Mouse (Mus musculus): ENCODE measurements around the gene Runx3.
A peak's percentile ranks its signal among the peaks of the same experiment; 100 is the strongest.
"Not testable (repeated sequence)": the region's sequence is repeated elsewhere in the genome, so short reads cannot be mapped to it uniquely, and the experiment has no call there.

Gene Runx3

DNA sequence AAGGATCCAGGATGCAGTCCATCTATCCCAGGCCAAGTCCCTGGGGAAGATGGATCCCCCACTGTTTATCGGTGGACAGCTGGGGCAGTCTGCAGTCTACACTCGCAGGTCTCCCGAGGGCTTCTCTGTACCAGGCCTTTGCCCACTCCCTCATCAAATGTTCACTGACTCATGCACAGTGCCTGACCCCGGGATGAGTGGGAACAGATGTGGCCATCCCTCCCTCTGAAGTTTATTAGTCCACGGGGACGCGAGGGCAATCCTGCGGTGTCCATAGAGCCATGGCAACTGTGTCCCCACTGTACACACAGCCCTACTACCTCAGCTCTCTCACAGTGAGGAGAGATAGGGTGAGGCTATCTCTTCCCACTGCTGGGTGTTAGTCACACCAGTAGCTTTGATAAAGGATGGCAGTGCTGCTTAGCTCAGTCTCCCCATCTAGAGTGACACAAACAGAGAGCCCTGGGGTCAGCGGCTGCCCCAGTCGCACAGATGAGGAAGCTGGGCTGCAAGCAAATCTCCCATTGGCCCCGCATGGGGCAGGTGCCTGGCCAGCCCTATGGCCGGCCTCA is 50.9 kb downstream of the Runx3 start:
- DNase-seq (ENCODE audit: low spot score in 2 of 2), result no peak

DNA sequence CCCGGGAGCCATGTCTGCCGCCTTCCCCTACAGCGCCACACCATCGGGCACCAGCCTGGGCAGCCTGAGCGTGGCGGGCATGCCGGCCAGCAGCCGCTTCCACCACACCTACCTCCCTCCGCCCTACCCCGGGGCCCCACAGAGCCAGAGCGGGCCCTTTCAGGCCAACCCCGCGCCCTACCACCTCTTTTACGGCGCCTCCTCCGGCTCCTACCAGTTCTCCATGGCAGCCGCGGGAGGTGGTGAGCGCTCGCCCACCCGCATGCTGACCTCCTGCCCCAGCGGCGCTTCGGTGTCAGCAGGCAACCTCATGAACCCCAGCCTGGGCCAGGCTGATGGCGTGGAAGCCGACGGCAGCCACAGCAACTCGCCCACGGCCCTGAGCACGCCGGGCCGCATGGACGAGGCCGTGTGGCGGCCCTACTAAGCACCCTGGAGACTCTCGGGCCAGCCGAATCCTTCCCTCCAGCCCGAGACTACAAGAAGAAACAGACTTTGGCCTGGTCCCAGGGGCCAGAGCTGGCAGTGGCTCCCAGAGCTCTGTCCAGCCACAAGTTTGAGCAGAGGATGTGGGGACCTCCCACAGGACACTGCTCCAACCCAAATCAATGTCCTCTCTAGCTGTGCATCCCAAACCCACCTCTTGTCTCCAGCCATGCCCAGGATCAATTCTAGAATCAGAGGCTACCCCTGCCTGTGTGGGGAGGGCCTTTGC is 55.1 kb downstream of the Runx3 start:
- DNase-seq (ENCODE audit: low spot score in 2 of 2), result no peak

DNA sequence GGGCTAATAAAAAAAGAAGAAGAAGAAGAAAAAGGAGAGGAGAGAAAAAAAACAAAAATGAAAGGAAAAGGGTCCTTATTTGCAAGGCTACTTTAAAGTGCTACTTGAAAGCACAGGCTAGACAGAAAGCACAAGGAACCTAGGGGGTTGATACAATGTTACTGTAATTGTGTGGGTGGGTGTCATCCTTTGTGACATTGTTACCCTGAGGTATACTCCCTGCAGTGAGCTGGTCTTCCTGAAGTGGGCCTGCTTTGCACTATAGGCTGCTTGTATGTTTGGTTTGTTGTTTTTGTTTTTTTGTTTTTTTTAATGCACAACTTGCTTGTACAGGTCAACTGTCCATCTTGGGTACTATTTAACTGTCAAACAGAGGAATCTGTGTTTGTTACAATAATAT is 57.1 kb downstream of the Runx3 start:
- no peak for DNase-seq (ENCODE audit: low spot score in 2 of 2)

DNA sequence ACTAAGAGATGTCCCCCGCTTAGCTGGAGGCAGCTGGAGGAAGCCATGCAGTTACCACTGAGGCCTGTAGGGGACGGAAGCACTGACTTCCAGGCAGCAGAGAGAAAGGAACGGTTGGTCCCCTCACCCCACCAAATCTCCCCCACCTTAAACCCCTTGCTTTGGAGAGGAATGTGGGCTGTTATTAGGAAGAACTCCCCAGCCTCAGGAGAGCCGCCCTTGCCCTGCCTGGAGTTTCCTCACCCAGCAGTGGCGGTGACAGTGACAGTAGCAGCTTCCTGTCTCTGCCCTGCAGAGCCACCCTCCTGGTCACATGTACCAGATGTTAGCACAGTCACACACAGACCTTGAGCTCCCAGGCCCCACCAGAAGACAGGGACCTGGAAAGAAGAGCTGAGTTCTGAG is 58.6 kb downstream of the Runx3 start:
- DNase-seq (ENCODE audit: low spot score in 2 of 2), result peak; percentile 46 to 47

DNA sequence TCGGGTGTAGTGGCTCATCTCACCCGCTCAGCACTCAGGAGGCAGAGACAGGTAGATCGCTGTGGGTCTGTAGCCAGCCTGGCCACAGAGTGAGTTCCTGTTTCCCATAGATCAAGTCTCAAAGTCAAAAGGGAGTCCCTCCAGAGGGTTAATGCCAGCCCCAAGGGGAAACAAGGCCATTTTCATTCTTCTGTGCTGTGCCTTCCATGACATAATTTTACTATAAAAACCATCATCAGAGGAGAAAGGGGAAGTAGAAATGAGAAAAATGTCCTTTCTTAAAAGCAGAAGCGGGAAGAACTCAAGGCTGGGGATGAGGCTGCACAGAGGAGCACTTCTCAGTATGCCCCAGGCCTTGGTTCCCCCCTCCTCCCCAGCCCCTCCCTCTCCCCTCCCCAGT is 61.4 kb downstream of the Runx3 start:
- peak; percentile 43 to 50 for DNase-seq (ENCODE audit: low spot score in 2 of 2)

DNA sequence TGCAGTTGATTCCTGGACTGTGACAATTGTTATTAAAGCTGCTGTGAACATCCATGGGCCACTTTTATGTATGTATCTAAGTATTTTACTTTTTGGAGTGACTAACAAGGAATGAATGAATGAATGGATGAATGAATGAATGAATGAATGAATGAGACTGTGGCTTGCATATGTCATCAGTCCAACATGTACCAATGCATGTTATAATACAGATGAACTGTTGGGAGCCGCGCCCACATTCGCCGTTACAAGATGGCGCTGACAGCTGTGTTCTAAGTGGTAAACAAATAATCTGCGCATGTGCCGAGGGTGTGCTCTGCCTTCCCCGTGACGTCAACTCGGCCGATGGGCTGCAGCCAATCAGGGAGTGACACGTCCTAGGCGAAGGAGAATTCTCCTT is 63.8 kb downstream of the Runx3 start:
- DNase-seq (ENCODE audit: low spot score in 2 of 2), result not testable (repeated sequence)

DNA sequence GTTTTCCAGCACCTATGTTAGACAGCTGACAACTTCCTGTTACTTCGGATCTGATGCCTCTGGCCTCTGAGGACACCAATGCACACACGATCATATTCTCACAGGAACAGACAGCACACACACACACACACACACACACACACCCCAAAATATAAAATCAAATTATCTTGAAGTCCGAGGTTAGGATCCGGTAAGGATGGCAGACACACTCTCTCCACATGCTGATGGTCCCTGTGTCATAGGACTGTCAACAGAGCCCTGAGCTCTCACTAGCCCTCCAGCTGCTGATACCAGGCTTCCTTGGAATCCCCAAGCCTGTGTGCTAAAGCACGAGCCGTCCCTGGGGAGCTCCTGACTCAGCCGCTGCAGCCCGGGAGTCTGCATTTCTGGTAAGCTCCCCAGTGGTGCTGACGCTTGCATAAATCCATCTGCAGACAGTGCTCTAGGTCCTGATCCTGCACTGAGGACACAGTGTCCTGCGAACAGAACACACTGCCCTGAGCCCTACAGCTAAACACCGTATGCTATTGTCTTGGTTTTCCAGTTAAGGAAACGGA is 69.1 kb downstream of the Runx3 start:
- DNase-seq (ENCODE audit: low spot score in 2 of 2), result no peak

DNA sequence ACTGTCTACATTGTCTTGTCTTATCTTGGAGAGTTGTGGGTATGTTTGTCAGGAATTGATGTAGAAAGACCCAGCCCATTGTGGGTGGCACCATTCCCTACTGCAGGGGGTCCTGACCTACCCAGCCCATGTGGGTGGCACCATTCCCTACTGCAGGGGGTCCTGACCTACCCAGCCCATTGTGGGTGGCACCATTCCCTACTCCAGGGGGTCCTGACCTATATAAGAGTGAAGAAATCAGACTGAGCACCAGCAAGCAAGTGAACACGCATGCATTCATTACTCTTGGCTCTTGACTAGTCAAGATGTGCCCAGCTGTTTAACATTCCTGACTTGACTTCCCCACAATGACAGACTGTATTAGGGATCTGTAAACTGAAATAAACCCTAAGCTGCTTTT is 69.9 kb downstream of the Runx3 start:
- DNase-seq (ENCODE audit: low spot score in 2 of 2), result no peak

DNA sequence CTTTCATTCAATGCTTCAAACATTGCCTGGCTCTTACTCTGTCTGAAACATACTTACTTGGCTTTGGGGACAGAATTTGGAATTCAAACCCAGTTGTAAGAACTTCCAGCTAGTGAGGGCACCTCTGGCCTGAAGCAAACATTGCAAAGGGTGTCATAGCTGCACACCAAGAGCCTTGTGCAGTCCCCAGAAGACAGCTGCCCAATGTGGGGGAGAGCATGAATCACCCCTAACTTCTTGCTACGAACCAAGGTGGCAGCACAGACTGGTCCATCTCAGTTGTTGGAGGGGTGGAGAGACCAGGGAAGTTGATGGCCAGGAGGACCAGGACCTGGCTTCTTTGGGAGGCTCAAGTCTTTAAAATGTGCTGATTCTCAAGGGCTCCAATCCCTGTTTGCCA is 70.7 kb downstream of the Runx3 start:
- no peak for DNase-seq (ENCODE audit: low spot score in 2 of 2)

DNA sequence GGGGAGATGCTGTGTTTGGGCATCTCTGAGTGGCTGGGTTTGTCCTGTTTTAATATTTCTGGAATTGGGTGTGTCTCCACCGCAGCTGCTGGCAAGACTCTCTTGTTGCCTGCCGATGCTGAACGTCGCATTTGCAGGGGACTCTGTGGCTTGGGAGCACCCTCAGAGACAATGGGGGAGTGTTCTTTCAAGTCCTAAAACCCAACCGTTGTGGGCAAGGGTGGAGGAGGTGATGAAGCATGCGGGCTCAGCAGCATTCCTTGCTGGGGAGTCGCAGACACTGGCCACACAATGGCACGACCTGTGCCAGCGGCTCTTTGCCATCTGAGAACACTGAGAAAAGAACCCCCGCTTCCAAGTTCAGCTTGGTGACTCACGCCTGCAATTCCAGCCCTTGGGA is 71.2 kb downstream of the Runx3 start:
- DNase-seq (ENCODE audit: low spot score in 2 of 2), result no peak

DNA sequence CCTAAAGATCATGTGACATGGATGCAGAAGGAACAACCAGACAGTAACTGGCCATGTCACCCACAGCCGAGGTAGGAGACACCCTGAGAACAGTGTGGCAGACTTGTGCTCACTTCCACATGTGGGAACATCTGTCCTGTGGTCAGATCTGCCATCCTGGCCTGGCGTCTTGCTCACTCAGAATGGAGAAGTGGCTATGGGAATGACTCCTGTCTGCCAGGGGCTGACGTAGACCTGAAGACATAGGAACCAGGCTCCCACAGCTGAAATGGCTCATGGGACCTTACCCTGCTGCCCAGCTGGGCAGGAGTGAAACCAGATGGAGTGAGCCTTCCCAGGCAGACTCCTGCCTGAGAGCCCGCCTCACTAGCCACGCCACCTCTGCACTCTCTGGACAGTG is 72.4 kb downstream of the Runx3 start:
- DNase-seq (ENCODE audit: low spot score in 2 of 2), result no peak

DNA sequence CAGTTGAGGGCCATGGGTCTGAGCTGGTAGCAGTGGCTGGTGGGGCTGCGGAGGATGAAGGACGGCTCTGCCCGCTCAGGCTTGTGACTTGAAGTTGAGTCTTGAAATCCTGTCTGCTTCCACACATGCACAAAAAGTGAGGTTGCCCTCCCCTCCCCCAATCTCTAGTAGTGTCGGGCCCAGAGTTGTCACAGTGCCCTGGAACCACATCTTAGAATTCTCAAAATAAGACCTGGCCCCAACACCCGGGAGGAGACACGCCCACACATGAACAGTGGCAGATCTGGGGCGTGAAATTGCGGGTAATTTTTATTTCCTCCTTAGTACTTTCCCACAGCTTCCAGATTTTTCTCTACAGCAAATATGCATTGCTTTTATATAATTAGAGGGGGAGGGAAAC is 77.4 kb downstream of the Runx3 start:
- DNase-seq (ENCODE audit: low spot score in 2 of 2), result no peak

DNA sequence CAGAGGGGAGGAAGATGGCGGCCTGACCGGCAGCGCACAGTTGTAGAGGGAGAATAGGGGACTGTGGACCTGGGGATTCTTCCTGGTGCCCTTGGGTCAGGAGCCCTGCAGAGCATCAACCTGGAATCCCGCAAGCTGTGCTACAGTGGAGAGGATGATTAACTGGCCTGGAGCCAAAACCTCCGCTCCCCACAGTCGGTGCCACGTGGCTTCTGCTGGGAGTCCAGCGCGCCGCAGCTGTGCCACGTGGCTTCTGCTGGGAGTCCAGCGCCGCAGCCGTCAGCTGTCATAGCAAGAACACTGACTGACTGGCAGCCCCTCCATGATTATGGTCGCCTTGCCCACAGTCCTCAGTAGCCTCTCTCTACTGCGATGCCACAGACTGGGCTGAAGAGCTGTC is 81.3 kb downstream of the Runx3 start:
- DNase-seq (ENCODE audit: low spot score in 2 of 2), result no peak

DNA sequence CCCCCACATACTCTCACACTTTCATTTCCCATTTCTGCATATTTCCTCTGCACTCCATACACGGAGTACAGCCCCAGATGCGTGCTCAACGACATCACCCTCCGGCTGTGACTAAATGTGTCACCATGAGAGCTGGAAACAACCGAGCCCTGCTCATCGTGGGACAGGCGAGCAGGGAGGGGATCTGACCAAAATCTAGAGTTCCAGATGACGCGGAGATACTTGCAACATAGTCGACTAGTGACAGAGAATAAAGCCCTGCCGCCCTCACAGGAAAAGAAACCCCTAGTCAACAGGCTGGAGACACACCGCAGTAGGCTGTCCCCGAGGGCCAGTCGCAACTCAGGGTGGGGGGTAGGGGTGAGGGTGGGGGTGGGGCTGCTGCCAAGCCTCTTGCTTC is 82.8 kb downstream of the Runx3 start:
- DNase-seq (ENCODE audit: low spot score in 2 of 2), result peak; percentile 71 to 78

DNA sequence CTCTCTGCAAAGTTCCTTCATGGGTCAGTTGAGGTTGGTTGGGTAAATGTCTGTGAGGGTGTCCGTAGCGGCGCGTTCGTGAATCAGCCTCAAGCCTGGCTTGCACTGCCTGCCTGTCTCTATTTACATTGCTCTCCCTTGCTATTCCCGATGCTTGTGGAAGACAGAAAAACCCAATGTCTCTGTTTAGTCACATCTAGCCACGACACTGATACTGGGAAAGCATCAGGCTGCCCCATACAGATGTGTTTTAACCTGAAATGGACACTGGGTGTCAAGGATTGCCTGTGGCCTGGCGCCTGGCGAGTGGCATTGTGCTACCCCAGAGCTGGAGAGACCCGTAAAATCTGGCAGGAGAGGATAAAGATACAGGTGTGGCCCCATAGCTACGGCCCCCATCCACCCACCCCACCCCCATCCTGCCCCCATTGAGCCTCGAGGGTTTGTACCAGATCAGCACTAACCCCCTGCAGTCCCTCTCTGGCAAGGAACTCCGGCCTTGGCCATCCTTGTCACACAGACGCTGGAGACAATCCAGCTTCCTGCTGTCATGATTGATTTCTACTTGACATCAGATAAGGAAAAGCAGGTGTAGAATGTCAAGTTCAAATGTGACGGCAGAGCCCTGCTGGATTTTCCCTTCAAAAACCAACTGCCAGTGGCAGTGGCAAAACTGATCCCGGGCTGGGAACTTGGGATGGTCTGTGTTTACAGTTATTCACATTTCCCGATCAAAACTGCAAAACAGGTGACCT is 83.5 kb downstream of the Runx3 start:
- no peak for DNase-seq (ENCODE audit: low spot score in 2 of 2)

DNA sequence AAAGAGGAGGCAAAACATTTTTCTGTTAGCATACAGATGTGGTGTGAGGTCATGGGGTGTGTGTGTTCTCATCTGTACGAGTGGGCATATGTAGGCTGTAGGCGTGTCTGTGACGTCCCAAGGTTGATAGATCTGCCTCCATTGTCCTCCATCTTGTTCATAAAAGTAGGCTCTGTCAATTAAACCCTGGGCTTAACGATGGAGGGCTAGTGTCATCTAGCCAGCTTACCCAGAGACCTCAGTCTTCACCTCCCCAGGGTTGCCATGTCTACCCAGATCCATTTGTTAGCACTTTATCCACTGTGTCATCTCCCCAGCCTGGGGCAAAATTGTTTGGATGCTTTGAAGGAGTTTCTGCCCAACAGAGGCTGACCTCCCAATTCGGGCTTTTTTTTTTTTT is 84.2 kb downstream of the Runx3 start:
- DNase-seq (ENCODE audit: low spot score in 2 of 2), result no peak

DNA sequence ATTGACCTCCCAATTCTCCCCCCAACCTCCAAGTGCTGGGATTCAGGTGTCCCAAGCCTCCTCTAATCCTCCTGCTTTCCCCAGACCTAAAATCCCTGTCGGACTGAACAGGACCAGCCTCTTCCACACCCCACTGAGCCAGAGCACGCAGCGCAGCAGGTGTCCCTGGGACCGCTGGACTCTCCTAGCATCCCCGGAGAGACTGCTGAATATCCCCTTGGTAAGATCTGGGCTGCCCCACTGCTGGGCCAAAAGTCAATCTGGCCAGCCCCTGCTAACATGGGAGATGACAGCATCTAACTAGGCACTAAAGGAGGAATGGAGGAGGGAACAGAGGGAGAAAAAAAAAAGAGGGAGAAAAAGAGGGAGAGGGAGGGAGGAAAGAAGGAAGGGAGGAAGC is 84.8 kb downstream of the Runx3 start:
- DNase-seq (ENCODE audit: low spot score in 2 of 2), result no peak

DNA sequence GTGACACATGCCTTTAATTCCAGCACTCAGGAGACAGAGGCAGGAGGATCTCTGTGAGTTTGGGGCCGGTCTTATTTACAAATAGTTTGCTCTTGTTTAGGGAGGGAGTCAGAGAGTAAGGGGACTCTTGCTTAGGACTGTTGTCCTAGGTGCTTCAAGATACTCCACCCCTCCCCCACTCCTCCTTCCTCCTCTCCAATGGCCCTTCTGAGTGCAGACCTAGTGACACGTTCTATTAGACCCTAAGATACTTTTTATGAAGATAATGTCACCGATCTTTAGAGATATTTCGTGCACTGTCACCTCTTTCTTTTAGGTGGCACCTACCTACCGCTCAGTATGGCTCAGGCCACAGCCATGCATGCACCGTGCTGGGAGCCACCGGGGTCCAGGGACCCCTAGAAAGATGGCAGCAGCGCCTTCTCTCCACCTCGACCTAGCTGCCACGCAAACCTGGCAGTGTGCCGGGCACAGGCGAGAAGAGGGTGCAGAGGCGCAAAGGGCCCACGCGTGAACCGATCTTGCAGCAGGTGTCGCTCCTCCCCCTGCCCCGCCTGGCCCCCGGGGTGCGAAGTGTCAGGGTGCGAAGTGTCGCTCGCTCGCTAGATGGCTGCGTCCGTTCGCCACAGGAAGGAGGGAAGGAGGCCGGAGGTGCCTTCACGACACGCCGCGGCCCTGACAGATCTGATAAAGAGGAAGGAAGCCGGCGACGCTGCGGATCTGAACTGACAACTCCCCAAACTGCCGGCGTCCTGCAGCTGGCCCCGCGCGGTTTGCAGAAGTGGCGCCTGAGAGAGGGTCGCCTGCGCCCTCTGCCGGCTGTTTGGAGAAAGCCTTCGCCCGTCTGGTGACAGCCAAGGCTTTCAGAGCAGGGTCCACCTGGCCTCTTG is 85.5 kb downstream of the Runx3 start:
- peak; percentile 96 for DNase-seq (ENCODE audit: low spot score in 2 of 2)

DNA sequence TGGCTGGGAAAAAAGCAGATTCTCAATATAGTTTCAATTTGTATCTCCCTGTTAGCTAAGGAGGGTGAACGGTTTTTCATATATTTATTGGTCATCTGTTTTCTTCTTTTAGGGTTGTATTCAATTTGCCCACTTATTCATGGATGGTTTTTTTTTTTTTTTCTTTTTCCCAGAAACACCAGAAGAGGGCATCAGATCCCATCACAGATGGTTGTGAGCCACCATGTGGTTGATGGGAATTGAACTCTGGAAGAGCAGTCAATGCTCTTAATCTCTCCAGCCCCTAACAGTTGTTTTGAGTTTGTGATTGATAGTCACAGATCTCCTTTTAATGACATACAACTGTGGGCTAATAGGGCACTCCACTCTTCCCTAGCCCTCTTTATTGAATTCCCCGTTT is 89.4 kb downstream of the Runx3 start:
- DNase-seq (ENCODE audit: low spot score in 2 of 2), result no peak

DNA sequence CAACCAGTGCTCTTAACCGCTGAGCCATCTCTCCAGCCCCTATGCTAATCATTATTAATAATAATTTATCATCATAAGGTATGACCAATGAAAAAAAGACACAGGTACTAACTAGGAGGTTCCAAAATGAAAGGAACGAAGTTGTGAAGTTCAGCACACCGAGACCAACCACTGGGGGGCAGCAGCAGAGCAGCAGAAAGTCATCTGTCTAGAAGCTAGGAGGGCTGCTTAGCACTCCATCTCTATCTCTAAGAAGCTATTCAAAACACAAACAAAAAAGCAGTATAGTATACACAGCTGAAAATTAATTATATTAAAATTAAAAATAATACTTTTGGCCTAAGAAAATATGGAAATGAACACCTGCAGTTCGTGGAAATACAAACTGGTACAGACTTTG is 99.2 kb downstream of the Runx3 start:
- DNase-seq (ENCODE audit: low spot score in 2 of 2), result peak; percentile 71 to 78

DNA sequence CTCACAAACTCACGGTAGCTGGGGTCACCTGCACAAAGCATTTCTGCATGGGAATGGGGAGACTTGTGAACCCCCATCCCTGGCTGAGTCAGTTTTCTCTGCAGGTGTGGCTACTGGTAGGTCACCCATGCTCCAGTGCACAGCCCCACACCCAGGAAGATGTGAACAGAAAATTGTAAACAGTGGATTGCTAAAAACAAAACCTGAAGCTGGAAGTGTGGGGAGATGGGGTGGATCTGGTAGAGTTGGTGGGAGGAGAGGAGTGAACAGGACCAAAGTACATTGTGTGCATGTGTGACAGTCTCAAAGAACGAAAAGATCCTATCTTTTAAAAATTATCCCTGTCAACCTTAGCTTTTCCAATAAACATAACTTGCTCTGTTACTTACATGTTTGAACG is 100.2 kb downstream of the Runx3 start:
- DNase-seq (ENCODE audit: low spot score in 2 of 2), result no peak

Measured in spleen, postnatal 36 days (tissue).